Mouse (Mus musculus) liver, embryonic 14.5 days (tissue): ENCODE data around the gene Ppp2r5c. TPM values are rescaled to one million over a fixed set of nuclear protein-coding genes. Genes with fewer than 3 reads are reported as not detected.

ENCODE experiments used
- ATAC-seq: fragments of 200-750 bp; cut with Nextera tagmentation; 2 replicates; pipeline ENCODE4 v1.8.0; 2017; ENCODE audit warnings: moderate number of reproducible peaks, mild to moderate bottlenecking, moderate library complexity; ENCODE audit not compliant: insufficient read depth
- DNase-seq, 3 experiments: peaks; one replicate each; pipeline ENCODE4 v3.0.0-alpha.2; 2012 to 2013; ENCODE audit warnings: low read depth in 3 of 3, low spot score in 3 of 3
- H3K27ac ChIP-seq: fragments of 300-500 bp; sonication (generic); 2 replicates; pipeline ENCODE4 v1.5.1; 2014; ENCODE audit warnings: moderate library complexity, mild to moderate bottlenecking, control low read depth, inconsistent platforms
- H3K27me3 ChIP-seq: fragments of 300-500 bp; sonication (generic); 2 replicates; pipeline ENCODE4 v1.6.1; 2014; ENCODE audit warnings: mild to moderate bottlenecking, low read length, moderate library complexity; ENCODE audit not compliant: control insufficient read depth, insufficient read depth
- H3K36me3 ChIP-seq: fragments of 300-500 bp; sonication (generic); replicated peaks from 2 replicates; pipeline ENCODE4 v1.6.1; 2014; ENCODE audit warnings: low read depth; ENCODE audit not compliant: control insufficient read depth, insufficient read depth
- H3K4me1 ChIP-seq, 2 experiments: fragments of 200-500 bp in 1 of 2; fragments of 300-500 bp in 1 of 2; sonication (generic) in 1 of 2; replicated peaks; 2 replicates each; pipeline ENCODE4 v1.6.1; 2012 to 2014; ENCODE audit warnings: antibody characterized with exemption in 1 of 2, inconsistent platforms in 1 of 2, low read length in 1 of 2; ENCODE audit not compliant: control insufficient read depth in 2 of 2, insufficient read depth in 2 of 2
- H3K4me2 ChIP-seq: fragments of 300-500 bp; sonication (generic); 2 replicates; pipeline ENCODE4 v1.6.1; 2014; ENCODE audit warnings: low read depth, mild to moderate bottlenecking, control low read depth, moderate library complexity
- H3K4me3 ChIP-seq, 2 experiments: fragments of 200-500 bp in 1 of 2; fragments of 300-500 bp in 1 of 2; sonication (generic) in 1 of 2; 2 replicates each; pipeline ENCODE4 v1.5.1; 2012 to 2014; ENCODE audit warnings: low read depth in 2 of 2, low read length in 2 of 2, mild to moderate bottlenecking in 2 of 2, control low read depth in 1 of 2, inconsistent platforms in 1 of 2, moderate library complexity in 1 of 2; ENCODE audit not compliant: insufficient read depth in 1 of 2
- H3K9ac ChIP-seq: fragments of 300-500 bp; sonication (generic); replicated peaks from 2 replicates; pipeline ENCODE4 v1.6.1; 2014; ENCODE audit warnings: mild to moderate bottlenecking, control low read depth, moderate library complexity
- H3K9me3 ChIP-seq: fragments of 300-500 bp; sonication (generic); 2 replicates; pipeline ENCODE4 v1.6.1; 2016; ENCODE audit warnings: low read length, mixed read lengths; ENCODE audit not compliant: control insufficient read depth
- CTCF ChIP-seq: IDR thresholded peaks from 2 replicates; pipeline ENCODE4 v1.5.1; 2016; ENCODE audit warnings: antibody characterized with exemption, low read depth, control low read depth
- EP300 ChIP-seq: IDR thresholded peaks from 2 replicates; pipeline ENCODE4 v1.6.1; 2016; ENCODE audit warnings: antibody characterized with exemption, low read depth
- WGBS: fragments of 180-500 bp; shearing (Covaris S2); extraction: QIAGEN DNeasy Blood & Tissue Kit; methylation state at CpG from one replicate; pipeline ENCODE4 v1.1.7; 2014; ENCODE audit not compliant: insufficient replicate concordance; 5-methylcytosine and 5-hydroxymethylcytosine counted together
- polyA plus RNA-seq, 2 experiments: library from polyadenylated mRNA; depleted of rRNA in 1 of 2; stranded (reverse) in 1 of 2; unstranded in 1 of 2; fragments of >200 nt; fragmentation: Nextera tagmentation in 1 of 2; extraction: Ambion mirVana in 1 of 2; gene quantifications; 2 replicates each; pipeline versions ENCODE4 v1.2.1 to v1.2.3; 2012 to 2014

The Ppp2r5c gene
- polyA plus RNA-seq, 2 experiments: 22.6 to 70.8 TPM

- no peak overlapping the region for H3K27ac ChIP-seq
- no peaks in the 10 kb centered on the region for H3K27me3 ChIP-seq
- H3K4me3 ChIP-seq: no peak overlapping the region
- H3K36me3 ChIP-seq: no peaks in the 10 kb centered on the region
- no peak for TF ChIP-seq CTCF
- H3K9ac ChIP-seq: no peak overlapping the region
- no peak overlapping the region for H3K4me2 ChIP-seq
- WGBS: 44% methylated on average over 5 of the region's 5 CpGs
- H3K9me3 ChIP-seq: no peaks in the 10 kb centered on the region
- peaks cover 10 to 16% of the 10 kb centered on the region in 2 experiments for H3K4me1 ChIP-seq
- no peak for DNase-seq
- no peak for ATAC-seq
Observed at GRCm38 (mm10) chr12:110508680-110509079, 61.8 kb downstream of the Ppp2r5c start.

GRCm38 (mm10) chr12:110510171-110510871 lies 63.4 kb downstream of the Ppp2r5c start:
- Histone ChIP-seq H3K4me1 (peaks cover 9 to 15% of the 10 kb centered on the region in 2 experiments), H3K27me3 (no peaks in the 10 kb centered on the region), H3K27ac (no peak overlapping the region), H3K36me3 (no peaks in the 10 kb centered on the region), H3K4me2 (no peak overlapping the region), H3K9me3 (no peaks in the 10 kb centered on the region), H3K9ac (no peak overlapping the region), H3K4me3 (no peak overlapping the region)
- WGBS: 60% methylated on average over 9 of the region's 9 CpGs
- DNase-seq (no peak), ATAC-seq (no peak)
- no peak for TF ChIP-seq EP300

GRCm38 (mm10) chr12:110511201-110511600 lies 64.3 kb downstream of the Ppp2r5c start:
- Histone ChIP-seq H3K4me1 (peaks cover 9 to 15% of the 10 kb centered on the region in 2 experiments), H3K9ac (no peak overlapping the region), H3K4me3 (no peak overlapping the region), H3K27me3 (no peaks in the 10 kb centered on the region), H3K4me2 (no peak overlapping the region), H3K36me3 (no peaks in the 10 kb centered on the region), H3K27ac (no peak overlapping the region), H3K9me3 (no peaks in the 10 kb centered on the region)
- ATAC-seq (no peak), DNase-seq (no peak)
- TF ChIP-seq CTCF: no peak
- no peak for TF ChIP-seq EP300
- 82% methylated on average over 12 of the region's 12 CpGs for WGBS

DNA sequence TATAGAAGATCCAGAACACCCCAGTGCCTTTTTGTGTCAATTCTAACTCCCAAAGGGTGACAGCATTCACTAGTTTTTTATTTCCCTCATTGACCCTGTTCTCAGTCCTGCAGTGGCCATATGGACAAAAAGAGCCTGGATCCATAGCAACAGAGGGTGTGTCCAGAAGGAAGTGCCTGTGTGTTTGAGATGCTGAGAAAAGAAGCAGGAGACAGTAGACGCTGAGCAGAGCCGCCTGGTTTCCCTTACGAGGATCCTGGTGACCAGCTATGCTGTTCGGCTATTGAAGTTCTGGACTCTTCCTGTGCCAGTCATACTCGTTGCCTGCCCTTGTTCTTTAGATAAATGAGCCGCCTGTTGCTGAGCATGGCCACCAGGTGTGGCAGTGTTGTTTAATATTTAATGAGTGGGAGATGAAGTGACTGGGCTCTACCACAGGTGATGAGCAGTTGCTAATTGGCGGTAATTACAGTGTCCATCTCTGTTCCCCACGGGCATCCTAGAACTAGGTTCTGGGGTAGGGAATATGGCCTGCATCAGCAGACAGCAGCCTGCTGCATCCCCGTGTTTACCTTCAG lies 65.0 kb downstream of the Ppp2r5c start:
- Histone ChIP-seq H3K4me3 (no peak overlapping the region), H3K27me3 (no peaks in the 10 kb centered on the region), H3K9me3 (no peaks in the 10 kb centered on the region), H3K27ac (no peak overlapping the region), H3K36me3 (no peaks in the 10 kb centered on the region), H3K9ac (no peak overlapping the region), H3K4me2 (no peak overlapping the region), H3K4me1 (peaks cover 9 to 15% of the 10 kb centered on the region in 2 experiments)
- TF ChIP-seq CTCF: peak; percentile 15; the same call in 1 of the 2 replicates
- TF ChIP-seq EP300: no peak
- WGBS: 65% methylated on average over 9 of the region's 9 CpGs
- ATAC-seq: no peak
- no peak for DNase-seq

DNA sequence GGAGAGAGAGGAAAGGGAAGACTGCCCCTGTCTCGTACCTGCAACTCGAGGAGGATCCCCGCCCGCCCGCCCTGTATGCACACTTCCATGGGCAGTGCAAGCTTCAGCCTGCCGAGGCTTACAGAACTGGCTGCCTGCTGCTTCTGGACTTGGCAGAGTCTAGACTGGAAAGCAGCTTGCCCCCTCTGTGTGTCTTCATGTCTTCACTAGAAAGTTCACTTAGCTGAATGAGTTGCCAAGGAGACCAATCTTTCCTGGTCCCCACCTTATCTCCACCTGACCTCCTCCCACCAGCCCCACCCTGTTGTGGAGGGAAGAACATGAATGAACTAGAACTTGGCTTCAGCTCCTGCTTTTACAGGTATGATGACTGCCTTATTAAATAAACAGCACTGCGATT lies 66.0 kb downstream of the Ppp2r5c start:
- no peaks in the 10 kb centered on the region for H3K9me3 ChIP-seq
- H3K4me3 ChIP-seq: no peak overlapping the region
- DNase-seq: no peak
- WGBS: 59% methylated on average over 7 of the region's 7 CpGs
- H3K27me3 ChIP-seq: no peaks in the 10 kb centered on the region
- no peaks in the 10 kb centered on the region for H3K36me3 ChIP-seq
- H3K4me2 ChIP-seq: no peak overlapping the region
- peaks cover 9 to 12% of the 10 kb centered on the region in 2 experiments for H3K4me1 ChIP-seq
- no peak overlapping the region for H3K27ac ChIP-seq
- TF ChIP-seq CTCF (no peak), EP300 (no peak)
- ATAC-seq: 0 out of 2 replicates have a peak, but pooled peaks have one; percentile 43
- H3K9ac ChIP-seq: no peak overlapping the region
